Mouse (Mus musculus): Measurements from ENCODE around the gene S1pr5. TPM values are rescaled to one million over a fixed set of nuclear protein-coding genes. Genes with fewer than 3 reads are reported as not detected.

The S1pr5 gene
- polyA plus RNA-seq, 1 experiment from 2014 or later = 0.08 TPM

DNA sequence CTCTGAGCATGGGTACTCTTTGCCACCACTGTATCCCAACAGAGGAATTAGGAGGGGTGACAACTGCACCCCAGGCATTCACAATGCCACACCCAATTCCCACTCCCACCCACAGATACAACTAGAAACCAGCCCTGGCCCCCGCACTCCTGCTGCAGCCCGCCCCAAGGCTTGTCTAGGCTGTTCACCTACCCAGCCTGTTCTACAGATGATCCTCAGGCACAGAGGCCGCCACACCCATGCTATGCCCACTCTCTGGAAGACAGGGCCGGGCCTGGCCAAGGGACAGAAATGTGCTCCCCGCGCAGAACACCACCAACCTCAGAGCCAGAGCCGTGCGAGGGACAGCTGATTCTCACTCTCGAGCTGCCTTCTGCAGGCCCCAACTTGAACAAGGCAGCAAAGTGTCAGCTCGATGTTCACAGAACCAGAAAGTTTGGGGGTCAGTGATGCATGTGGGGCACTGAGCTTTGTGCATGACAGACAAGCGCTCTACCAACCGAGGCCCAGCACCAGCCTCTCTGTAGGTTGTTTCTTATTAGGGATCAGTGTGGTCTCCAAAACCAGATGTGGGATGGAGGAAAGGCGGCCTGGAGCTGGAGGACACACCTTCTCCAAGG lies 3.0 kb upstream of the S1pr5 start:
- peaks cover 44% of the 10 kb centered on the region for H3K27me3 ChIP-seq (ENCODE audit: insufficient read depth, low read length)

DNA sequence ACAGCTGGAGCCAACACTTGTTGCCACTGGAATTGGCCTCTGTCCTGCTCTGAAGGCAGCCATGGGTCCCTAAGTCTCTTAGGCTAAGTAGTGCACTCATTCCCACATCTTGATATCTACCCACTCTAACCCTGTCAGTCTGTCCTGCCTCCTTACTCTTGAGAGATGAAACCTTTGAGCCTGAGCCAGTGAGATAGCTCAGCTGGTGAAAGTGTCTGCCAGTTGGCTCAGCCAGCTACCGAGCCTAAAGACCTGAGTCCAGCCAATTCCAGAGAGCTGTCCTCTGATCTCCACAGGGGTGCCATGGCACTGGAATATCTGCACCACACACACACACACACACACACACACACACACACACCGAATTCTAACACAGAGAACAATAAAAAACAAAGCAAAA lies 2.3 kb upstream of the S1pr5 start:
- 48% methylated on average over 2 of the region's 2 CpGs for WGBS (ENCODE audit: insufficient replicate concordance)
- peaks cover 49% of the 10 kb centered on the region for H3K27me3 ChIP-seq (ENCODE audit: insufficient read depth, low read length)
- H3K27ac ChIP-seq (ENCODE audit: low read depth) = no peak overlapping the region
- no peak overlapping the region for H3K9ac ChIP-seq (replicated peaks)
- H3K36me3 ChIP-seq (replicated peaks; ENCODE audit: insufficient read depth, low read length) = no peaks in the 10 kb centered on the region
- H3K4me1 ChIP-seq (ENCODE audit: insufficient read depth) = peaks cover 15% of the 10 kb centered on the region
- ATAC-seq (no peak), DNase-seq (no peak)
- no peak overlapping the region for H3K4me3 ChIP-seq (ENCODE audit: low read depth, low read length)
- no peak overlapping the region for H3K4me2 ChIP-seq (ENCODE audit: low read depth, low read length)
- no peak for TF ChIP-seq EP300 (IDR thresholded peaks at IDR 0.05; ENCODE audit: low read depth)
- TF ChIP-seq CTCF (IDR thresholded peaks at IDR 0.05; ENCODE audit: low read depth) = no peak
- H3K9me3 ChIP-seq (ENCODE audit: low read length) = no peaks in the 10 kb centered on the region

More for the DNA sequence above, 3.0 kb upstream of the S1pr5 start:
- Histone ChIP-seq H3K9me3 (ENCODE audit: low read length) (no peaks in the 10 kb centered on the region), H3K36me3 (replicated peaks; ENCODE audit: insufficient read depth, low read length) (no peaks in the 10 kb centered on the region), H3K4me2 (ENCODE audit: low read depth, low read length) (no peak overlapping the region), H3K4me1 (ENCODE audit: insufficient read depth) (peaks cover 15% of the 10 kb centered on the region), H3K27ac (ENCODE audit: low read depth) (no peak overlapping the region), H3K9ac (replicated peaks) (no peak overlapping the region), H3K4me3 (ENCODE audit: low read depth, low read length) (no peak overlapping the region)
- DNase-seq (no peak), ATAC-seq (no peak)
- 73% methylated on average over 13 of the region's 13 CpGs for WGBS (ENCODE audit: insufficient replicate concordance)
- TF ChIP-seq CTCF (IDR thresholded peaks at IDR 0.05; ENCODE audit: low read depth) (no peak), EP300 (IDR thresholded peaks at IDR 0.05; ENCODE audit: low read depth) (no peak)

- no peak overlapping the region for H3K4me2 ChIP-seq (ENCODE audit: low read depth, low read length)
- TF ChIP-seq EP300 (IDR thresholded peaks at IDR 0.05; ENCODE audit: low read depth) = no peak
- no peak for TF ChIP-seq CTCF (IDR thresholded peaks at IDR 0.05; ENCODE audit: low read depth)
- H3K4me3 ChIP-seq (ENCODE audit: low read depth, low read length) = no peak overlapping the region
- no peak overlapping the region for H3K9ac ChIP-seq (replicated peaks)
- no peaks in the 10 kb centered on the region for H3K36me3 ChIP-seq (replicated peaks; ENCODE audit: insufficient read depth, low read length)
- peaks cover 55% of the 10 kb centered on the region for H3K27me3 ChIP-seq (ENCODE audit: insufficient read depth, low read length)
- peaks cover 18% of the 10 kb centered on the region for H3K4me1 ChIP-seq (ENCODE audit: insufficient read depth)
- H3K27ac ChIP-seq (ENCODE audit: low read depth) = 0 out of 2 replicates have a peak overlapping the region, but pooled peaks have one; percentile 11
- ATAC-seq (peak; percentile 80), DNase-seq (peak; percentile 54)
- 22% methylated on average over 17 of the region's 17 CpGs for WGBS (ENCODE audit: insufficient replicate concordance)
- no peaks in the 10 kb centered on the region for H3K9me3 ChIP-seq (ENCODE audit: low read length)
Measured at GRCm38 (mm10) chr9:21249629-21250508, 1.6 kb upstream of the S1pr5 start.

- DNase-seq = no peak
- Histone ChIP-seq H3K4me2 (ENCODE audit: low read depth, low read length) (peak overlapping the region; percentile 5; the same call in 1 of the 2 replicates), H3K4me3 (ENCODE audit: low read depth, low read length) (no peak overlapping the region), H3K36me3 (replicated peaks; ENCODE audit: insufficient read depth, low read length) (no peaks in the 10 kb centered on the region), H3K27ac (ENCODE audit: low read depth) (no peak overlapping the region), H3K9ac (replicated peaks) (no peak overlapping the region), H3K27me3 (ENCODE audit: insufficient read depth, low read length) (peaks cover 76% of the 10 kb centered on the region), H3K9me3 (ENCODE audit: low read length) (no peaks in the 10 kb centered on the region), H3K4me1 (ENCODE audit: insufficient read depth) (peaks cover 26% of the 10 kb centered on the region)
- TF ChIP-seq CTCF (IDR thresholded peaks at IDR 0.05; ENCODE audit: low read depth) (no peak), EP300 (IDR thresholded peaks at IDR 0.05; ENCODE audit: low read depth) (no peak)
- ATAC-seq = no peak
- 77% methylated on average over 1 of the region's 1 CpGs for WGBS (ENCODE audit: insufficient replicate concordance)
Measured at GRCm38 (mm10) chr9:21246342-21246741, 1.9 kb downstream of the S1pr5 start.

DNA sequence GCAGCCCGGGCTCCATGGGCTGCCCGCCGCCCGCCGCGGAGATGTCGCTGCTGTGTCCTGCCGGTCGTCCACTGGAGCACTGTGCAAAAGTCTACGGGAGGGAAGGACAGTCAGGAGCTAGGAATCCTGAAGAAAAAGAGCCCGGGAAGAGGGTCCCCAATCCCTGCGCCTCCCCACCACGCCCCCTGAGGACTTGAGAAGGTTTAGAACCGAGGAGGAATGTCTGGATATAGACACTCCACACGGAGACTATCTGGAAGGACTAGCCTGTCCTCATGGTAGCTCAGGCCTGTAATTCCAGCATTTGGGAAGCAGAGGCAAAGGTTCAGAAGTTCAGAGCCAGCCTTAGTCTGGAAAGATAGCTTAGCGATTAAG lies 3.1 kb downstream of the S1pr5 start:
- Histone ChIP-seq H3K36me3 (replicated peaks; ENCODE audit: insufficient read depth, low read length) (no peaks in the 10 kb centered on the region), H3K4me2 (ENCODE audit: low read depth, low read length) (peak overlapping the region; percentile 76)
- 5% methylated on average over 16 of the region's 16 CpGs for WGBS (ENCODE audit: insufficient replicate concordance)

GRCm38 (mm10) chr9:21244428-21245112 lies 3.7 kb downstream of the S1pr5 start:
- Histone ChIP-seq H3K4me3 (ENCODE audit: low read depth, low read length) (peak overlapping the region; percentile 53), H3K4me1 (ENCODE audit: insufficient read depth) (peaks cover 28% of the 10 kb centered on the region), H3K36me3 (replicated peaks; ENCODE audit: insufficient read depth, low read length) (no peaks in the 10 kb centered on the region), H3K27ac (ENCODE audit: low read depth) (no peak overlapping the region), H3K9me3 (ENCODE audit: low read length) (no peaks in the 10 kb centered on the region), H3K4me2 (ENCODE audit: low read depth, low read length) (peak overlapping the region; percentile 76), H3K27me3 (ENCODE audit: insufficient read depth, low read length) (peaks cover 63% of the 10 kb centered on the region), H3K9ac (replicated peaks) (no peak overlapping the region; the same call in 1 of the 2 replicates)
- TF ChIP-seq EP300 (IDR thresholded peaks at IDR 0.05; ENCODE audit: low read depth) = no peak
- no peak for TF ChIP-seq CTCF (IDR thresholded peaks at IDR 0.05; ENCODE audit: low read depth)
- DNase-seq = no peak
- WGBS (ENCODE audit: insufficient replicate concordance) = 1% methylated on average over 71 of the region's 72 CpGs
- no peak for ATAC-seq

More for the DNA sequence above, 3.1 kb downstream of the S1pr5 start:
- TF ChIP-seq EP300 (IDR thresholded peaks at IDR 0.05; ENCODE audit: low read depth) = no peak
- H3K27ac ChIP-seq (ENCODE audit: low read depth) = no peak overlapping the region
- peaks cover 68% of the 10 kb centered on the region for H3K27me3 ChIP-seq (ENCODE audit: insufficient read depth, low read length)
- no peaks in the 10 kb centered on the region for H3K9me3 ChIP-seq (ENCODE audit: low read length)
- ATAC-seq (no peak), DNase-seq (no peak)
- no peak overlapping the region for H3K9ac ChIP-seq (replicated peaks)
- peaks cover 26% of the 10 kb centered on the region for H3K4me1 ChIP-seq (ENCODE audit: insufficient read depth)
- peak overlapping the region; percentile 53 for H3K4me3 ChIP-seq (ENCODE audit: low read depth, low read length)

Data from liver, postnatal 0 days (tissue).